Mouse (Mus musculus): Measurements from ENCODE around the gene Endog.
"Not testable (repeated sequence)": the region's sequence is repeated elsewhere in the genome, so short reads cannot be mapped to it uniquely, and the experiment has no call there.

The Endog gene

DNA sequence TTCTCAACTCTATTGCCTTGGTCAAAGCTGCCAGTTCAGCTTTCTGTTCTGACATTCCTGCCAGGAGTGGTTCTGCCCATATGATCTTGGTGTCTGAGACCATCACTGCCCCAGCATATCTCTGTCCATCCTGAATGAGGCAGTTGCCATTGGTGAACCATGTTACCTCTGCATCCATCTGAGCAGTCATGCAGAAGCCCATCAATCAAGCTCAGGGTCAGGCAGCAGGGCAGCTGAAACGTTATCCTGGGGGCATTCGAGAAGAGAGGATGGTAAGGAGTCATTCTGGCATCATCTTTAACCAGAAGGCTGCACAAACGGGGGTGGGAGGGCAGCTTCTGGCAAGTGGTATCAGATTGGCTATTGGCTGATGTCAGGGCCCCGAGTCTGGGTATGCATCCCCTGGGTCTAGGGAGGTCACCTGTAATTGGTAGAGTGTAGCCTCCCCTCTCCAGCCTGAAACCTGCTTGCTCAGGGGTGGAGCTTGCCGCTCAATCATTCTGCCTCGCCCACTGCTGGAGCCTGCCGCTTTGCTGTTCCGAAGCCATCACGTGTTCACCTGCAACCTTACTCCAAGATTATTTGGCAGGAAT lies 6.9 kb upstream of the Endog start:
- DNase-seq (ENCODE audit: extremely low read depth, low read depth) = no peak

DNA sequence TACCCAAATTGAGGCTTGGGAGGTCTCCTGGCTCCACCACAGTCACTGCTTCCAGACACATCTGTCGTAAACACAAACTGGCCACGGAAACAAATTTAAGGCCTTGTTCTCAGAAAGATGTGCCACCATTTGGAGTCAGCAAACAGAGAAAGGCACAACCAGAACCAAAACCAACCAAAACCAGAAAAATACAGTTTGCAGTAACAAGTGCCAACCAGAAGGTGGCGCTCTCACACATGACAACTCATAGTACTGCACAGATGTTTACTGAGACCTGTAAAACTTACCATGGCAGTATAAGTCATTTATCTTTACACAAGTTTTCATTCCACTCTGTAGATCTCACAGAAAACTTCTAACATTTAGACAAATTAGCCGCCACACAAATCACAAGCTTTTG lies 4.6 kb upstream of the Endog start:
- DNase-seq (ENCODE audit: extremely low read depth, low read depth) = peak; percentile 12

DNA sequence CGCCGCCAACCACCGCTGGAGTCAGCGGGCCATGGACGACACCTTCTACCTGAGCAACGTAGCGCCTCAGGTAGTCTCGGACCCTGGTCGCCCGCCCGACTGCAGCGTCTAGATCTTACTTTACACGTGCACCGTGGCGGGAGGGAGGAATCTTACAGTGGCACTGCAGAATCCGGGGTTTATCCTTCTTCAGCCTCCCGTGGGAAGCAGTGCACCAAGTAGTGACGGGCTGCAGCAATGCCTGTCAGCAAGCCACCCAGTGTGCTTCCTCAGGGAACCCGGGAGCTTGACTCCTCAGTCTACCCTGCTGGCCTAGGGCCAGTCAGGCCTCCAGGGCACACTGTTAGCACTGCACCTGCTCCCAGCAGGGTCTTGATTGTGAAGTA lies 697 bp downstream of the Endog start:
- DNase-seq (ENCODE audit: extremely low read depth, low read depth) = peak; percentile 8

DNA sequence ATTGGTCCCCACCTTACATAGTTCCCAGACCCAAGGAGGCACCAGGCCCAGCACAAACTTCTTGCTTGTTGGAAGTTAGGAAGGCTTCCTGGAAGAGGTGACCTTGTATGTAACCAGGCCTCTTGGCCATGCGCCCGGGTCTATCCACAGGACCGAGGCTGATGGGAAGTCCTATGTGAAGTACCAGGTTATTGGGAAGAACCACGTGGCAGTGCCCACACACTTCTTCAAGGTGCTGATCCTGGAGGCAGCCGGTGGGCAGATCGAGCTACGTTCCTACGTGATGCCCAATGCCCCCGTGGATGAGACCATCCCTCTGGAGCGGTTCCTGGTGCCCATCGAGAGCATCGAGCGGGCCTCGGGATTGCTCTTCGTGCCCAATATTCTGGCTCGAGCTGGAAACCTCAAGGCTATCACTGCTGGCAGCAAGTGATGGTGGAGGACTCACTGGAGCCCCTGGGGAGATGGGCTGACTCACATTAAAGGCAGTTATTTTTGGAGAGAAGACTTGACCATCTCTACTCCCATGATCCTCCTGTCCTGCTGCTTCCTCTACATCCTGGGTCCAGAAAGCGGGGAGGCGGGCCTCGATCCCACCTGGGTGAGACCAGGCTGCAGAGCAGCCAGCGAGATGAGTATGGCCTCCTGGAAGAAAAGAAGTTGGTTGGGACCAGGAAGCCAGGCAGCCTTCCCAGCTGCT lies 2.4 kb downstream of the Endog start:
- DNase-seq (ENCODE audit: extremely low read depth, low read depth) = no peak

DNA sequence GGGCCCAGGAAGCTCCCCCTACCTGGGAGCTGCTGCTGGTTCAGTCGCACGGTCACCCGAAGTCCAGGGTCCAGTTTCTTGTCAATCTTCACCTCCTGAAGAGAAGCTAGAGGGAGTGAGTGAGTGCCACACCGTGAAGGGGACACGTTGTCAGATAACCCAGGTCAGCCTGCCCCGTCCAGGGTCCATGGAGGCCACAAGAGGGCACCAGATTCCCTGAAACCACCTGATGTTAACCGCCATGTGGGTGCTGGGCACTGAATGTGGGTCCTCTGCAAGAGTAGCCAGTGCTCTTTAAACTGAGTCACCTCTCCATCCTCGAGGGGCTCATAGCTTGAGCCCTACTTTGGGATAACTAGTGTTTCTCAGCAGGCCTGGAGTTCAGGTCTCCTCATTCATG lies 4.6 kb downstream of the Endog start:
- DNase-seq (ENCODE audit: extremely low read depth, low read depth) = no peak

DNA sequence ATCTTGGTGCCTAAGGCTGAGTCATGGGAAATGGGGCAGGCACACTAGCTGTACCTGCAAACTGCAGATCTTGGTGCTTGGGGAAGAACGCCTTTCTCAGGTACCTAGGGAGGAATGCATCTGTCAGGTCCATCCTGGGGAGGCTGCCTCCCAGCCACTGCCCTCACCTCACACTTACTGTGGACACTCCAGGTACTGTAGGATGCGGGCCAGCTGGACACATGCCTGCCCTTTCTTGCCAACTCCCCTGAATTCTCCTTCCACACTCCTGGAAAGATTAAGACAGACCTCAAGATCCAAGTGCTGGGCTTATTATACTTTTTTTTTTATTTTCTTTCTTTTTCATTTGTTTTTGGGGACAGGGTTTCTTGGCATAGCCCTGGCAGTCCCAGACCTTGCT lies 5.3 kb downstream of the Endog start:
- no peak for DNase-seq (ENCODE audit: extremely low read depth, low read depth)

DNA sequence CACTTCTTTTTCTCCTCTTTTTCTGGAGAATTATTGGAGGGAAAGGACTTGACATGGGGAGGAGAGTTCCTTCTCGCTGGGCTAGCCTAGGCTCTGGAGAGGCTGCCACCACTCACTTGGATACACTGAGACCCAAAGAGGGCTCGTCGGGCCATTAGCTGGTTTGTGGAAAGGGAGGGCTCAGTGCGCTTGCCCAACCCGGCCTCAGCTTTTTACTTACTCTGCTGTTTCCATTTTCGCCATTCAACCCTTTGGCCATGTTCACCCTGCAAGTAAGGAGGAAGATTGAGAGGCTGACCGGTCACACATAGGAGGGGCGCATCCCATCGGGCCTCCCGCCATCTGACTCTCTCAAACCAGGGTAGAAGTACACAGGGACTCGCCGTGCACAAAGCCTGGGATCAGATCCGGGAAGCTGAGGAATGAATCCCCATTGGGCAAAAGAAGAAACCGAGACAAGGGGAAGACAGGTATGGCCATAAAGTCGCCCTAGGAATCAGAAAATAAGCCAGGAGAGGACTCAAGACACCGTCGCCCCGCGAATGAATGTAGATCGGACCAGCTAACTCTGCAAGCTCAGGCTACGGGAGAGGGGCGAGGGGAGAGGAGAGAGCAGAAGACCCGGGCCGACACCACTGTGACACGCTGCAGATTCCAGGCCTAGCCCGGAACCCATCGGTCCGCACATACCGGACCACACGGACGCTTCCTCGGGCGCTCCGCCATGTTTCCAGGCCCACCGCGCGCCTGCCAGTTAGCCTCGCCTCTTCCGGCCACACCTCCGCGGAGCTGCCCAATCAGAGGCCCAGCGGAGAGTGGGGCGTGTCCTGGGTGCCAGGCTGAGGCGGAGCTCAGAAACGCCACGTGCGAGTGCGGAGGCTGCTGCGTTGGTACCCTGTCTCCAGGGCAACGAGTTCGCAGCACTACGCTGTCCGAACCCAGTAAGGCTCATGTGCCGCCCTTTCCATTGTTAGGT lies 6.7 kb downstream of the Endog start, which contains the start of gene Spout1:
Gene Spout1 (minus strand): TSS at position 760 of the 976 bp plus-strand sequence.
- DNase-seq (ENCODE audit: extremely low read depth, low read depth) = peak; percentile 82

DNA sequence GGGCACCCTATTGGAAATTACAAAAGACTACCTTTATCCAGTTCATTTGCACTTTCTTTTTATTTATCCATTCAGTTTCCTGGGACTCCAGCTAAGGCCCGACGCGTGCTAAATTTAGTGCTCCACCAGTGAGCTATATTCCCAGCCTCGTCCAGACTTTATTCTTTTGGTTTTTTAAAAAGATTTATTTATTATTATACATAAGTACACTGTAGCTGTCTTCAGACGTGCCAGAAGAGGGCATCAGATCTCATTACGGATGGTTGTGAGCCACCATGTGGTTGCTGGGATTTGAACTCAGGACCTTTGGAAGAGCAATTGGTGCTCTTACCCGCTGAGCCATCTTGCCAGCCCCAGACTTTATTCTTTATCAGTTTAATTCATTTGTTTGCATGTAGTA lies 7.4 kb downstream of the Endog start:
- not testable (repeated sequence) for DNase-seq (ENCODE audit: extremely low read depth, low read depth)

DNA sequence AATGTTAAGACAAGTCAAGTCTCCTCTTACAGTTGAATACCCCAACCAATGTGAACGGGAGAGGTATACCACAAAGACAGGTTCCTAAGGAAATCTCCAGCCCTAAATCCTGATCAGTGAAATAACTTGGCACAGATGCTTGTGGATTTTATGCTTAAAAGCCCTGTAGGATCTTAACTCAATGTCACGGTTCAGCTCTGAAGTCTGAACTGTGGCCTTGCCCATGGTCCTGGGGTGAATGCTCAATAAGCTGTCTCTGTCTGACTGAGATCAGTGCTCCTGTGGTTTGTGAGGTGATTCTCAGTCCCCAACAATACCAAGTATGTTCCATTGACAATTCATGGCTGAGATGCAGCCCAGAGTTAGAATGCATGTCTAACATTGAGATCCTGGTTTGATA lies 11.1 kb downstream of the Endog start:
- no peak for DNase-seq (ENCODE audit: extremely low read depth, low read depth)

DNA sequence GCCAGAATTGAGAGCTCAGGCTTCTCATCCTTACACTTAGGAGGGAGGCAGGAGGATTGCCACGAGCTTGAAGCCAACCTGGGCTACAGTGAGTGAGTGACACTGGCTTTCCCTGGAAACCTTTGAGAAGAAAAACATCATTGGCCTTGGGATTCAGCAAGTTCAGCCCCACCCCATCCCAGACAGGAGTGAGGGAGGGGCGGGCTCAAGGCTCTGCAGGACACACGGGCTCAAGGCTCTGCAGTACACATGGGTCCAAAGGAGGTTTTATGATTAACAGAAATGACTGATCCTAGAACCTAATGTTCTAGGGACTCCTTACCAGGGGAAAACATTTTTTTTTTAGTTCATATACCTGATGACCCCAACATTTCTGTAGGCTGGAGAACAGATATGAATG lies 12.4 kb downstream of the Endog start:
- DNase-seq (ENCODE audit: extremely low read depth, low read depth) = no peak

DNA sequence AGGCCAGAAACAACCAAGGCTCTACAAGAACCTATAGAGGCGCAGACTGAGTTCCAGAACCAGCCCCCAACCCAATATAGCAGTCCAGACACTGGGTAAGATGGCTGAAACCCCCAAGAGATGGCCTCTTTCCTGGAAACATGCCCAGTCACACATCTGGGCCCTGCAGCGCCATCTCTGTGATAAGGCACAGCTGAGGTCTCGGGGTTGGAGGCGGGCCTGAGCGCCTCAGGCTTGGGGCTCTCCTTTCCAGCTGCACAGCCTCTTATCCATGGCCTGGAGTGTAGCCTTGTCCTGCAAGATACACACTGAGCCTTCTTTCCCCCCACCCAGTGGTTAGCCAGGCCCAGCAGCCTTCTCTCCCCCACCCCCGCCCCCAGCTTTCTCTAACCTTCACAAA lies 14.0 kb downstream of the Endog start:
- no peak for DNase-seq (ENCODE audit: extremely low read depth, low read depth)

DNA sequence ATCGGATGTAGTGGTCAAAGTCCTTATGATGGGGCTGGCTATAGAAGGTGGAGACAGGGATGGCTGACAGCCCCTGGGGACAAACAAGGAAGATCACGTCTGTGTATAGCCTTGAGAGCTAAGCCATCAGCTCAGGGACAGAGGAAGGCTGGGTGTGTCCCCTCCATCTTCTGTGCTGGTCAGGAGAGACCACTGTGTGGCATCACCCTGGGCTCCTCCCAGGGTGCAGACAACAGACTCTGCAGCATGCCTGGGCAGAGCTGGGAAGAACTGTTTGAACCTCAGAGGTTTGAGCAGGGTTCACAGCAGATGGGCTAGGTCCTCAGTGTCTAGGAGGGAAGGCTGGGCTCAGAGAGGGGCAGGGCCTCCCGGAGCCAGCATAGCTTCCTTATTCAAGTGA lies 14.4 kb downstream of the Endog start:
- no peak for DNase-seq (ENCODE audit: extremely low read depth, low read depth)

DNA sequence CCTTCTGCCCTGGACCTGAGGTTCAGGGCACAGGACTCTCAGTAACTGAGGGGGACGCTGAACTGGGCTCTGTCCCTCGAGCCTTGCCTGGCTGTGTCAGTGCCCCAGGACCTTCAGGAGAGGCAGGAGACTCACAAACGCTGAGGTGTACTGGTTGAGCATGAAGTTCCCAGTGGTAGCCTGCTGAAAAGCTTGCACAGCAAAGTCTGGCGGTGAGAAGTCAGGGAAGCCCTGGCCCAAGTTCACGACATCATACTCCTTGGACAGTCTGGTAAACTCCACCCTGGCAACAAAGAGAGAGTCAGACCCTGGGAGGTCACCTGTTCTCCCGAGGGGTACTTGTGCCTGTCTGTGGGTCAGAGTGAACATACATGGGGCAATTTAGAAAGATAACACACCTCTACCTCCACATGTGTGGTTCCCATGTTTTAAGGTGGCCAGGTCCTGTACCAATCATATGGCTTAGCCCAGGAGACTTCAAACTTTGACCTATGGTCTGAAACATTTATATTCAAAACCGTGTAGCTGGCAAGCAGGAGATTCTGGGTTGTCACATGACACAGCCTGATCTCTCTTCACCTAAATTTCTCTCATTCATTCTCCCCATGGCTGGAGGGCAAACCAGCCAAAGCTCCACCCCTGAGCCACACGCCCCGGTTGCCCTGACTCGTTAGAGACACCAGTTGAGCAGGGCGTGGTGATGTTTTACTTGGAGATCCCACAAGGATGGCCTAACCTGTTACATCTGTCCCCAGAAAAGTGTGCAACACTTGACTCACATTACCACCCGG lies 20.7 kb downstream of the Endog start:
- DNase-seq (ENCODE audit: extremely low read depth, low read depth) = no peak

DNA sequence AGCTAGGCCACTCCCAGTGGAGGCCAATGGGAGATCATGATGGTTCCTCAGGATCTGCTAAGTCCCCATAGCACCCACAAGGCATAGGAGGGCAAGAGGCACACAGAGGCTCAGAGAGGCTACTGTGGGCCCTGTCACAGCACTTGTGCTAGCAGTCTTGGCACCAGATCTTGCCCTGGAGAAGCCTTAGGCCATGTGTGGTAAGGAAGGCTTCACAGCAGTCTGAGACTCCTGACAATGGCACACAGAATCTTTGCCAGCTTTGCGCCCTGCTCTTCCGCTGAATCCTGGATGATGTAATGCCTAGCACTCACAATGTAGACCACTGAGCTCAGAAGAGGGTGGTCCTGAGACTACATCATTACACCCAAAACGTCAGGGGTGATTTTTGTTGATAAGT lies 23.4 kb downstream of the Endog start:
- no peak for DNase-seq (ENCODE audit: extremely low read depth, low read depth)

DNA sequence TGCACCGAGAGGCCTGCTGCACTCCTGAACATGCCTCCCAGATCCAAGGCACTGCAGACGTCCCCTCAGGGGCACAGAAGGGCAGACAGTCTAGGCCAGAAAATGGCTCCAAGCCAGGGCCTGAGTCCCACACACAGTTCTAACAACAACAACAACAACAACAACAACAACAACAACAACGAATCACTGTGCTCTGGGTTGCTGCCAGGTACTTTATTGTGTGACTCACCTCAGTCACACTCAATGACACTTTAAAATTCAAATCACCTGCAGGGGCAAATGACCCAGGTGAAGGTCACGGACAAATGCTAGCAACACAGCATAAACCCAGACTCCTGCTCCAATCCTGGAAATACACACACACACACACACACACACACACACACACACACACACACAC lies 26.7 kb downstream of the Endog start:
- no peak for DNase-seq (ENCODE audit: extremely low read depth, low read depth)

DNA sequence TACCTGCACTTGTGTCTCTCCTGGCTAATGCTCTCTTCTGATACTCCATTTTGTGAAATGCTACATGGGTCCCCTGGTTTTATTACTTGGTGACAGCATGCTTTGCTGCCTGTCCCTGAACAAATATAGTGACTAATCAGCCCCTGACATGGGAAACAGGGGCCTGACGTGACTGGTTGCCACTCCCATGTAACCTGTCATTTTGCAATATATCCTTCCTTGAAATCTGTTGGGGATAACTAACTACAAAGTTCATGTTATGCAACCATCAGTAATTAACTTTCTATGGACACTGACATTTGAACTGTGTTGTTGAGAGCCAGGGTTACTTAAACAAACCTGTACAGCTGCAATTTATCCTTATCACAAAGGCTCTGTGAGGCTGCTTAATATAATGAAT lies 28.7 kb downstream of the Endog start:
- DNase-seq (ENCODE audit: extremely low read depth, low read depth) = no peak

DNA sequence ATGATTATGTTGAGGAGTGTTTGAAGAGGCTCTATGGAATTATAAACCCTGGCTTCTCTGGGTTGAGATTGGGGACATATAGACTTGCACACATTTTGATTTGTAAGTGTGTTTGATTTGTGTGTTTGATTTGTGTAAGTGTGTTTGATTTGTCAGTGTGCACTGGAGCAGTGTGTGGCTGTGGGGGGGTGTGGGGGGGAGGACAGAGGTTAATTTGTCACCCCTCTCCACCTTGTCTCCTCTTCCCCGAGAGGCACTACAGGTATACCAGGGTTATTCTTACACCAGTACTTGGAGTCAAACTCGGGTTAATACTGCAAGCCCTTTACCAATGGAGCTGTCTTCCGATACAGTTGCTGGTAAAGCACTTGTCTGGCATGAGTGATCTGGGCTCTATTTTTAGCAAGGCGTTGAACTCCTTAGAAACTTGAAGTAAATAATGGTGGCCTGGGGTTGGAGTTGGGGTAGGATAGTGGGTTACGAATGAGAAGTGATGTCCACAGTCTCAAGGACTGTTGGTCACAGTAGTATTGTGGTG lies 29.2 kb downstream of the Endog start:
- no peak for DNase-seq (ENCODE audit: extremely low read depth, low read depth)

DNA sequence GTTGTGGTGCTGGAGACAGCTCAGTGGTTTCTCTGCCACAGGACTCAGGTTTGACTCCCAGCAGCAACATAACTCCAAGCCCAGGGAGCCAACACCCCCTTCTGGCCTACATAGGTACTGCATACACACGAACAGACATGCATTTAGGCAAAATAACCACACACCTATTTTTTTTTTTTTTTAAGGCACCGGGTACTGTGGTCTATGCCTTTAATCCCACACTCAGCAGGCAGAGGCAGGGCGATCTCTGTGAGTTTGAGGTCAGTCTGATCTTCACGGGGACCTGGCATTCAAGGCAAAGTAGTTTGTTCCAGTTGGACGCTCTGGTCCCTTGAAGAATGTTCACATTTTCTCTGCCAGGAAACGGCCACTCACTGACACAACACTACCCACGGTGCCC lies 32.1 kb downstream of the Endog start:
- peak; percentile 65 for DNase-seq (ENCODE audit: extremely low read depth, low read depth)

DNA sequence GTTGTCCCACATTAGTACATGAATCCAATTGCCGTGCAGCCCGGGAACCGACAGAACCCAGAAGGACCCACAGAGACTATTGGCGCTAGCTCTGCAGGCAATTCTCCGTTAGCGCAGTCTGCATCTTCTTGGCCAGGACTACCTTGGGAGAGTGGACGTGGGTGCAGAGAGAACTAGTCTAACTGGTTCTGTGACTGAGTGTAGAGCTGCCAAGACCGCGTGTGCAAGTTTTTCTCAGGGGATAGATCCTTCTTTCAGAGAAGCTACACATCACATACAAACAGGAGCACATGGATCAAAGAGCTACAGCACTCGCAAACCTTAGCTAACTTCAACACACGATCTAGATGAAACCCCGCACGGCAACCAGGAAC lies 33.9 kb downstream of the Endog start:
- no peak for DNase-seq (ENCODE audit: extremely low read depth, low read depth)

DNA sequence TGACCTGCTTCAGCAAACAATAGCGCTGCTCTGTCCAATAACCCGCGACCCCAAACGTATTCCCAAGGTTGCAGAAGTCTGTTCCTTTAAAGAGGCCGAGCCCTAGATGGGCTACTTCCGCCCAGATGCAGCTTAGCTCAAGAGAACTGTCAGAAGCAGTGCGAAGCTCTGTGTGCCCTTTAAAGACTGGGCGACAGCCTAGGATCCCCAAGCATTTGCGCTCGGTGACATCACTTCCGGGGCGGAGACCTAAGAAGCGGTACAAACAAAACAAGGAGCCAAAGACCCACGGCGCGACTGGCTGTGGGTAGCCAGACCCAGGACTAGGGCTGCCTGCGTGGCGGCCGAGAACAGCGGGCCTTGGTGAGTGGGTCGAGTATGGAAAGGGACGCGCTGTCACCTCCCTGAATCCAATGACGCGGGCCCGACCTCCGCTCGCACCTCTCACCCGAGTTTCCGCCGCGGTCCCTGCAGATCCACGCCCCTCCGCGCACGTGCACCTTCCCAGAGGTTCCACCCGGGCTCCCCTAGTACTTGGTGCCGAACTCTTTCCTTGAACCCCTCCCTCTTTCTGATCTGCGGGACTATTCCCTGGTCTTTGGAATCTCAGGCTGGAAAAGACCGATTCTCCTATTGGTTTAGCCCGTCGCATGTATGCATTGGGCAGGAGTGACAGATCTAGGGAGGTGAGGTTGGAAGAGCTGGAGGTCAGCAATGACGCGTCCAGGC lies 34.5 kb downstream of the Endog start, which contains the start of gene Kyat1:
Gene Kyat1 (minus strand): TSS at position 219 of the 729 bp plus-strand sequence.
- DNase-seq (ENCODE audit: extremely low read depth, low read depth) = peak; percentile 97

Data from MEL-GATA-1-ER (cell line).